Mouse (Mus musculus): Measurements from ENCODE around the gene Nipa2. TPM values are rescaled to one million over a fixed set of nuclear protein-coding genes. Genes with fewer than 3 reads are reported as not detected.

Gene Nipa2
- polyA plus RNA-seq (2014; fragmentation: Illumina TruSeq; extraction: RNeasy Lipid Tissue Mini Kit (QIAGEN cat#74804); ENCODE audit: insufficient read depth, low read depth, low replicate concordance) = 17.3 TPM

GRCm38 (mm10) chr7:55962004-55962908, at the start of gene Nipa2:
TSS of gene Nipa2 (minus strand) at chr7:55962476.

Other genes starting within 250 kb of the Nipa2 start
- 2.5 TPM for gene Siglech, start 194.3 kb downstream of the Nipa2 start, polyA plus RNA-seq (2014; fragmentation: Illumina TruSeq; extraction: RNeasy Lipid Tissue Mini Kit (QIAGEN cat#74804); ENCODE audit: insufficient read depth, low read depth, low replicate concordance)
- 6.6 TPM for gene Tubgcp5, start 168.3 kb downstream of the Nipa2 start, polyA plus RNA-seq (2014; fragmentation: Illumina TruSeq; extraction: RNeasy Lipid Tissue Mini Kit (QIAGEN cat#74804); ENCODE audit: insufficient read depth, low read depth, low replicate concordance)
- gene Cyfip1, start 120.7 kb downstream of the Nipa2 start, polyA plus RNA-seq (2014; fragmentation: Illumina TruSeq; extraction: RNeasy Lipid Tissue Mini Kit (QIAGEN cat#74804); ENCODE audit: insufficient read depth, low read depth, low replicate concordance) = 30.0 TPM
- gene Nipa1, start 57.5 kb upstream of the Nipa2 start, polyA plus RNA-seq (2014; fragmentation: Illumina TruSeq; extraction: RNeasy Lipid Tissue Mini Kit (QIAGEN cat#74804); ENCODE audit: insufficient read depth, low read depth, low replicate concordance) = 11.7 TPM
- 10.1 TPM for gene Herc2, start 87.7 kb upstream of the Nipa2 start, polyA plus RNA-seq (2014; fragmentation: Illumina TruSeq; extraction: RNeasy Lipid Tissue Mini Kit (QIAGEN cat#74804); ENCODE audit: insufficient read depth, low read depth, low replicate concordance)

Data from lung, adult 10 weeks (tissue).